Mouse (Mus musculus): Measurements from ENCODE around the gene Psmb5. TPM values are rescaled to one million over a fixed set of nuclear protein-coding genes. Genes with fewer than 3 reads are reported as not detected.

Psmb5 gene
- polyA plus RNA-seq, 1 experiment from 2014 or later: 395 TPM

DNA sequence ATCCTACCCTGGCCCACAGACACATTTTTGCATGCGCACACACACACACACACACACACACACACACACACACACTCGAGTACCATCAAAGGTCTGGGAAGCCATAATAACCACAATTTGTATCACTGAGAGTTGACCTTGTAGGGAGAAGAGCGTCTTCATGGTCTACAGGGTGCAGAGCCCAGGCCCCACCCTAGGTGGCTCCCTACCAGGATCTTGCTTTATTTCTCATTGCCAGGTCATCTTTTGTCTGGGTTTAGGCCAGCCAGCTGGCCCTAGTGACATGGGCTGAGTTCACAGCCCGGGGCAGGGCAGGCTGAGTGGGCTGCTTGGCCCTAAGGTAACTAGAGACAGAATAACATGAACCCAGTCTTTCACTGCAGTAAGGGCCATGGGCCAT is 16.4 kb upstream of the Psmb5 start:
- H3K36me3 ChIP-seq (ENCODE audit: control insufficient read depth, insufficient read depth, low read length): 0 out of 2 replicates have a peak, but pooled peaks cover 3% of the 10 kb centered on the region
- H3K4me1 ChIP-seq (ENCODE audit: control insufficient read depth, insufficient read depth, low read length): no peaks in the 10 kb centered on the region
- H3K27me3 ChIP-seq (replicated peaks; ENCODE audit: control insufficient read depth, insufficient read depth, low read length): no peaks in the 10 kb centered on the region
- H3K4me2 ChIP-seq (ENCODE audit: low read depth, low read length): no peak overlapping the region
- ATAC-seq: no peak
- 86% methylated on average over 4 of the region's 4 CpGs for WGBS
- H3K4me3 ChIP-seq (ENCODE audit: low read length): no peak overlapping the region
- no peaks in the 10 kb centered on the region for H3K9me3 ChIP-seq (ENCODE audit: control insufficient read depth, low read length)
- no peak overlapping the region for H3K27ac ChIP-seq (ENCODE audit: low read length)
- no peak overlapping the region for H3K9ac ChIP-seq (ENCODE audit: low read depth, low read length)

DNA sequence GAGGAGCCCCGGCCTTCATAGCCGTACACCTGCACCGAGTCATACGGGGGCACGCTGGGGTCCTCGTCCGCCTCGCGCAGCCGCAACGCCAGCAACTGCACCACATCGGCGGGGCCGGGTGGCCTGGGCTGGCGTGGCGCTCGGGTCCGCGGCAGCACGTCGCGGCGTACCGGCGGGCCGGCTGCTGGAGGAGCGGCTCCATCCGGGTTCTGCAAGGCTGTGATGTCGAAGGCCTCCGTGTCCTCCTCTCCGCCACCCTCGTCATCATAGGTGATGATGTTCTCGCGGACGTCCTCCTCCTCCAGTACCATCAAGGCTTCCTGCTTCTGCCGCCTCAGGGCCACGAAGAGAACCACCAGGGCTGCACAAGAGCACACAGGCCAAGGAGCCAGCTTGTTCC is 14.4 kb upstream of the Psmb5 start:
- Histone ChIP-seq H3K27ac (ENCODE audit: low read length) (no peak overlapping the region), H3K4me3 (ENCODE audit: low read length) (no peak overlapping the region), H3K9me3 (ENCODE audit: control insufficient read depth, low read length) (no peaks in the 10 kb centered on the region), H3K36me3 (ENCODE audit: control insufficient read depth, insufficient read depth, low read length) (0 out of 2 replicates have a peak, but pooled peaks cover 3% of the 10 kb centered on the region), H3K27me3 (replicated peaks; ENCODE audit: control insufficient read depth, insufficient read depth, low read length) (no peaks in the 10 kb centered on the region), H3K4me1 (ENCODE audit: control insufficient read depth, insufficient read depth, low read length) (no peaks in the 10 kb centered on the region), H3K9ac (ENCODE audit: low read depth, low read length) (no peak overlapping the region), H3K4me2 (ENCODE audit: low read depth, low read length) (no peak overlapping the region)
- WGBS: 94% methylated on average over 35 of the region's 37 CpGs
- no peak for ATAC-seq

DNA sequence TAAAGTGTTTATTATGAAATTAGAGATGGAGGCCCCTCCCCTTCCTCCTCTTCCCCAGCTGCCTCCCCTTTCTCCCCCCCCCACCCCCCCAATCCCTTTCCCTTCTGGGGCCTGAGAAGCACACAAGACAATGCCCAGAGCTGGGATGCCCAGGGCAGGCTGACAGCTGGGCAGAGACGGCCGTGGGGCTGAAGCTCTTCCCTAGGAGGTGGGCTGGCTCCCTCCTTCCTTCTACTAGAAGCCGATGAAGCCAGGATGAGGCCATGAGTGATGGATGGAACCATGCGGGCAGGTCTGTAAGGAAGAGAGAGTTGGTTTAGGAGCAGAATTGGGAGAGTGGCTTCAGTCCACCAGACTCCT is 13.4 kb upstream of the Psmb5 start:
- H3K4me2 ChIP-seq (ENCODE audit: low read depth, low read length): no peak overlapping the region
- no peak overlapping the region for H3K27ac ChIP-seq (ENCODE audit: low read length)
- no peaks in the 10 kb centered on the region for H3K9me3 ChIP-seq (ENCODE audit: control insufficient read depth, low read length)
- H3K4me3 ChIP-seq (ENCODE audit: low read length): no peak overlapping the region
- H3K36me3 ChIP-seq (ENCODE audit: control insufficient read depth, insufficient read depth, low read length): 0 out of 2 replicates have a peak, but pooled peaks cover 3% of the 10 kb centered on the region
- WGBS: 62% methylated on average over 4 of the region's 4 CpGs
- no peak overlapping the region for H3K9ac ChIP-seq (ENCODE audit: low read depth, low read length)
- no peaks in the 10 kb centered on the region for H3K27me3 ChIP-seq (replicated peaks; ENCODE audit: control insufficient read depth, insufficient read depth, low read length)
- no peak for ATAC-seq
- H3K4me1 ChIP-seq (ENCODE audit: control insufficient read depth, insufficient read depth, low read length): no peaks in the 10 kb centered on the region

DNA sequence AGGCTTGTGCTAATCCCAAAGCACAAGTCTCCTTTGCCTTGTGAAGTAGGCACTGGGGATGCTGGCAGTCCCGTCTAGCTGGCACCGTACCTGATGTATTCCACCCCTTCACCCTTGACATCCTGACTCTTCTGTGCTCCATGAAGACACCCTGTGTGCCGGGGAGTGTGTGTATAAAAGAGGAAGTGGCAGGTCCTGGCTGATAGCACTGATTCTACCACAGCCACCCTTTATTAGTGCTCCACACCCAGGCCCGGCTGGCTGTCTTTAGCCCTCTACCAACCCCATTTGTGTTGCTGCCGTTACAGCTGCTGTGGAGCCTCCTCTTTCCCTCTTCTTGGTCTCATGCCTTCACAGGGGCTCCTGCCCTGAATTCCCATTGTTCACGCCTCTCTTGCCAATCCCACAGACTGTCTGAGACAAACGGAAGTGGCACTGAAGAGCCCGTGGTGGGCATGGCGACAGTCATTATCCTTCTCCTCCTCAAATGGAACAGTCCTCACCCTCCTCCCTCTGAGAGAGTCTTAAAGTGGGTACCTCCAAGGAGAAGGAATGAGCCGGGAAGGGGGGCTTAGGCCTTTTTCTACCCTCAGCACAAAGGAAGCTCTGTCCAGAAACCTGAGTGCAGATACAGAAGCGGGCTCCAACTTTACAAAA is 12.9 kb upstream of the Psmb5 start:
- ATAC-seq: no peak
- H3K4me3 ChIP-seq (ENCODE audit: low read length): no peak overlapping the region
- H3K4me1 ChIP-seq (ENCODE audit: control insufficient read depth, insufficient read depth, low read length): no peaks in the 10 kb centered on the region
- H3K27me3 ChIP-seq (replicated peaks; ENCODE audit: control insufficient read depth, insufficient read depth, low read length): no peaks in the 10 kb centered on the region
- no peak overlapping the region; the same call in 1 of the 2 replicates for H3K9ac ChIP-seq (ENCODE audit: low read depth, low read length)
- no peak overlapping the region for H3K4me2 ChIP-seq (ENCODE audit: low read depth, low read length)
- no peak overlapping the region for H3K27ac ChIP-seq (ENCODE audit: low read length)
- 80% methylated on average over 11 of the region's 11 CpGs for WGBS
- H3K36me3 ChIP-seq (ENCODE audit: control insufficient read depth, insufficient read depth, low read length): 0 out of 2 replicates have a peak, but pooled peaks cover 3% of the 10 kb centered on the region
- H3K9me3 ChIP-seq (ENCODE audit: control insufficient read depth, low read length): no peaks in the 10 kb centered on the region

GRCm38 (mm10) chr14:54629797-54630196 is 12.0 kb upstream of the Psmb5 start:
- H3K9me3 ChIP-seq (ENCODE audit: control insufficient read depth, low read length): no peaks in the 10 kb centered on the region
- no peak overlapping the region for H3K9ac ChIP-seq (ENCODE audit: low read depth, low read length)
- H3K4me3 ChIP-seq (ENCODE audit: low read length): no peak overlapping the region
- H3K27me3 ChIP-seq (replicated peaks; ENCODE audit: control insufficient read depth, insufficient read depth, low read length): no peaks in the 10 kb centered on the region
- WGBS: 89% methylated on average over 2 of the region's 2 CpGs
- no peak overlapping the region for H3K4me2 ChIP-seq (ENCODE audit: low read depth, low read length)
- no peak for ATAC-seq
- H3K27ac ChIP-seq (ENCODE audit: low read length): no peak overlapping the region
- H3K4me1 ChIP-seq (ENCODE audit: control insufficient read depth, insufficient read depth, low read length): no peaks in the 10 kb centered on the region
- 0 out of 2 replicates have a peak, but pooled peaks cover 3% of the 10 kb centered on the region for H3K36me3 ChIP-seq (ENCODE audit: control insufficient read depth, insufficient read depth, low read length)

GRCm38 (mm10) chr14:54628103-54628502 is 10.3 kb upstream of the Psmb5 start:
- WGBS: 60% methylated on average over 5 of the region's 5 CpGs
- no peak overlapping the region for H3K4me3 ChIP-seq (ENCODE audit: low read length)
- H3K4me1 ChIP-seq (ENCODE audit: control insufficient read depth, insufficient read depth, low read length): no peaks in the 10 kb centered on the region
- H3K27ac ChIP-seq (ENCODE audit: low read length): no peak overlapping the region
- H3K4me2 ChIP-seq (ENCODE audit: low read depth, low read length): no peak overlapping the region
- H3K9me3 ChIP-seq (ENCODE audit: control insufficient read depth, low read length): no peaks in the 10 kb centered on the region
- 0 out of 2 replicates have a peak, but pooled peaks cover 3% of the 10 kb centered on the region for H3K36me3 ChIP-seq (ENCODE audit: control insufficient read depth, insufficient read depth, low read length)
- H3K27me3 ChIP-seq (replicated peaks; ENCODE audit: control insufficient read depth, insufficient read depth, low read length): no peaks in the 10 kb centered on the region
- H3K9ac ChIP-seq (ENCODE audit: low read depth, low read length): no peak overlapping the region
- no peak for ATAC-seq

- no peaks in the 10 kb centered on the region for H3K27me3 ChIP-seq (replicated peaks; ENCODE audit: control insufficient read depth, insufficient read depth, low read length)
- no peak overlapping the region for H3K27ac ChIP-seq (ENCODE audit: low read length)
- no peaks in the 10 kb centered on the region for H3K36me3 ChIP-seq (ENCODE audit: control insufficient read depth, insufficient read depth, low read length)
- H3K4me2 ChIP-seq (ENCODE audit: low read depth, low read length): no peak overlapping the region
- no peak for ATAC-seq
- no peaks in the 10 kb centered on the region for H3K9me3 ChIP-seq (ENCODE audit: control insufficient read depth, low read length)
- no peak overlapping the region for H3K9ac ChIP-seq (ENCODE audit: low read depth, low read length)
- no peak overlapping the region for H3K4me3 ChIP-seq (ENCODE audit: low read length)
- no peaks in the 10 kb centered on the region for H3K4me1 ChIP-seq (ENCODE audit: control insufficient read depth, insufficient read depth, low read length)
- 69% methylated on average over 10 of the region's 10 CpGs for WGBS
Measured at GRCm38 (mm10) chr14:54624976-54625375, 7.2 kb upstream of the Psmb5 start.

DNA sequence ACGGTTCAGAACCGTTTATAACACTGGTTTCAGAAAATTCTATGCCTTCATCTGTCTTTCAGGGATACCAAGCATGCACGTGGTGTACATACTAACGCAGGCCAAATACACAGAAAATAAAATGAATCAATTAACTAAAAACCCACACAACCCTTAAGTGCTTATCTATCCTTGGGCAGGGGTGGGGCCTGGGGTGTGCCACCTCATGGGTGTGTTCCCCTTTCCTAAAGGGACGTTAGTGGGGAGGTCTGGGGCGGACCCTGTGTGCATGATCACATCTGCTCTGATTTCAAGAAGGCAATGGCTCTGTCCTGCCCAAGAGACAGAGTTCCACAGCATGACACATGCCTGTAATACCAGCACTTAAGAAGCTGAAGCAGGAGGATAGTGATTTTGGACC is 5.5 kb upstream of the Psmb5 start:
- Histone ChIP-seq H3K4me2 (ENCODE audit: low read depth, low read length) (no peak overlapping the region), H3K9me3 (ENCODE audit: control insufficient read depth, low read length) (no peaks in the 10 kb centered on the region), H3K27me3 (replicated peaks; ENCODE audit: control insufficient read depth, insufficient read depth, low read length) (no peaks in the 10 kb centered on the region), H3K27ac (ENCODE audit: low read length) (no peak overlapping the region), H3K4me3 (ENCODE audit: low read length) (no peak overlapping the region), H3K36me3 (ENCODE audit: control insufficient read depth, insufficient read depth, low read length) (no peaks in the 10 kb centered on the region), H3K9ac (ENCODE audit: low read depth, low read length) (no peak overlapping the region), H3K4me1 (ENCODE audit: control insufficient read depth, insufficient read depth, low read length) (no peaks in the 10 kb centered on the region)
- ATAC-seq: no peak
- WGBS: 81% methylated on average over 6 of the region's 6 CpGs

- 97% methylated on average over 1 of the region's 1 CpGs for WGBS
- Histone ChIP-seq H3K4me3 (ENCODE audit: low read length) (no peak within 1 kb of the TSS), H3K27ac (ENCODE audit: low read length) (no peak within 1 kb of the TSS), H3K36me3 (ENCODE audit: control insufficient read depth, insufficient read depth, low read length) (no peaks in the 10 kb centered on the region), H3K9ac (ENCODE audit: low read depth, low read length) (no peak within 1 kb of the TSS), H3K4me2 (ENCODE audit: low read depth, low read length) (no peak within 1 kb of the TSS), H3K27me3 (replicated peaks; ENCODE audit: control insufficient read depth, insufficient read depth, low read length) (no peaks in the 10 kb centered on the region), H3K4me1 (ENCODE audit: control insufficient read depth, insufficient read depth, low read length) (peaks cover 5% of the 10 kb centered on the region; the same call in 1 of the 2 replicates), H3K9me3 (ENCODE audit: control insufficient read depth, low read length) (no peaks in the 10 kb centered on the region)
- no peak for ATAC-seq
Measured at GRCm38 (mm10) chr14:54621133-54621532, 3.3 kb upstream of the Psmb5 start, which contains the start of gene Psmb11. Psmb11 (plus strand) TSS chr14:54621433.
